Mouse (Mus musculus) liver, embryonic 12.5 days (tissue): Measurements from ENCODE around the gene Eif2d. TPM values are rescaled to one million over a fixed set of nuclear protein-coding genes. Genes with fewer than 3 reads are reported as not detected.

Experiments
- ATAC-seq: fragments of 200-750 bp; cut with Nextera tagmentation; 2 replicates; pipeline ENCODE4 v1.8.0; 2017; ENCODE audit warnings: moderate number of reproducible peaks, mild to moderate bottlenecking, moderate library complexity
- H3K27ac ChIP-seq: fragments of 300-500 bp; sonication (generic); 2 replicates; pipeline ENCODE4 v1.5.1; 2016; ENCODE audit warnings: mild to moderate bottlenecking
- H3K27me3 ChIP-seq: fragments of 300-500 bp; sonication (generic); replicated peaks from 2 replicates; pipeline ENCODE4 v1.6.1; 2016; ENCODE audit warnings: mild to moderate bottlenecking, moderate library complexity
- H3K36me3 ChIP-seq: fragments of 300-500 bp; sonication (generic); 2 replicates; pipeline ENCODE4 v1.6.1; 2016; ENCODE audit warnings: mild to moderate bottlenecking, moderate library complexity
- H3K4me1 ChIP-seq: fragments of 300-500 bp; sonication (generic); 2 replicates; pipeline ENCODE4 v1.6.1; 2016
- H3K4me2 ChIP-seq: fragments of 300-500 bp; sonication (generic); 2 replicates; pipeline ENCODE4 v1.6.1; 2016; ENCODE audit warnings: mild to moderate bottlenecking, moderate library complexity
- H3K4me3 ChIP-seq: fragments of 300-500 bp; sonication (generic); 2 replicates; pipeline ENCODE4 v1.5.1; 2016; ENCODE audit warnings: mild to moderate bottlenecking, moderate library complexity
- H3K9ac ChIP-seq: fragments of 300-500 bp; sonication (generic); 2 replicates; pipeline ENCODE4 v1.6.1; 2016; ENCODE audit warnings: mild to moderate bottlenecking, moderate library complexity
- H3K9me3 ChIP-seq: fragments of 300-500 bp; sonication (generic); replicated peaks from 2 replicates; pipeline ENCODE4 v1.6.1; 2016; ENCODE audit warnings: mild to moderate bottlenecking, moderate library complexity
- WGBS: fragments of 180-500 bp; shearing (Covaris S2); methylation state at CpG from one replicate; pipeline ENCODE4 v1.1.7; 2016; ENCODE audit not compliant: insufficient replicate concordance; 5-methylcytosine and 5-hydroxymethylcytosine counted together
- polyA plus RNA-seq: library from polyadenylated mRNA; unstranded; fragments of >200 nt; fragmentation: Nextera tagmentation; extraction: Ambion mirVana; gene quantifications from 2 replicates; pipeline ENCODE4 v1.2.1, GENCODE M21; 2016

Eif2d gene
- 42.2 and 42.6 TPM in 2 replicates for polyA plus RNA-seq

DNA sequence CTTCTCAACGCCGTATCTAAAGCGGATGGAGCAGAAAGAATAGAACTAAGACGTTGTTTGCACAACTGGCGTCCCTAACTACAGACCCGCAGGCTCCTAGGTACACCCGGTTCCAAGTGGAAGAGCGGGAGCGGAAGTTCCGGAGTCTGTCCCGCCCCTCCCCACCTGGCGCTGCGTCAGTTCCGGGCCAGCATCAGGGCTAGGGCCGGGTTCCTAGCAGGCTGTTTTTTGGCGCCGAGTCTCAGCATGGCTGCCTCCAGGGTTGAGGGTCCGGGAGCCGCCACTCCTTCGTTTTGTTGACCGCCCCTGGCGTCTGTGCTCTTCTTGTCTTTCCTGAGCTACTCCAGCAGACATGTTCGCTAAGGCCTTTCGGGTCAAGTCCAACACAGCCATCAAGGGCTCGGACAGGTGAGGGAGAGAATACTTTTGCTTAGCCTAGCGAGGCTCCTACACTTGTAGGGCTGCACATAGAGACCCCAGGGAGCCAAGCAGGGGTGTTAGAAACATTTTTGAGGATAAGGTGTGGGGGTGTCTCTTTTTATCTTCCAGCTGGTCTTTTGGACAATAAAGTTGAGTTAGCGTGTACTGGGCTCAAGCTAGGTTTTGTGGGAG is at the start of gene Eif2d:
TSS of gene Eif2d (plus strand) at position 164 of the 612 bp plus-strand sequence.
- H3K9ac ChIP-seq, result peak within 1 kb of the TSS; percentile 76
- no peaks in the 10 kb centered on the region for H3K9me3 ChIP-seq
- H3K4me1 ChIP-seq, result peaks cover 17% of the 10 kb centered on the region
- 2% methylated on average over 27 of the region's 27 CpGs for WGBS
- H3K4me2 ChIP-seq, result peak within 1 kb of the TSS; percentile 81
- peak within 1 kb of the TSS; percentile 71 for H3K4me3 ChIP-seq
- H3K27me3 ChIP-seq, result no peaks in the 10 kb centered on the region
- H3K36me3 ChIP-seq, result peaks cover 14% of the 10 kb centered on the region
- peak within 1 kb of the TSS; percentile 49 for H3K27ac ChIP-seq
- peak; percentile 99 for ATAC-seq

DNA sequence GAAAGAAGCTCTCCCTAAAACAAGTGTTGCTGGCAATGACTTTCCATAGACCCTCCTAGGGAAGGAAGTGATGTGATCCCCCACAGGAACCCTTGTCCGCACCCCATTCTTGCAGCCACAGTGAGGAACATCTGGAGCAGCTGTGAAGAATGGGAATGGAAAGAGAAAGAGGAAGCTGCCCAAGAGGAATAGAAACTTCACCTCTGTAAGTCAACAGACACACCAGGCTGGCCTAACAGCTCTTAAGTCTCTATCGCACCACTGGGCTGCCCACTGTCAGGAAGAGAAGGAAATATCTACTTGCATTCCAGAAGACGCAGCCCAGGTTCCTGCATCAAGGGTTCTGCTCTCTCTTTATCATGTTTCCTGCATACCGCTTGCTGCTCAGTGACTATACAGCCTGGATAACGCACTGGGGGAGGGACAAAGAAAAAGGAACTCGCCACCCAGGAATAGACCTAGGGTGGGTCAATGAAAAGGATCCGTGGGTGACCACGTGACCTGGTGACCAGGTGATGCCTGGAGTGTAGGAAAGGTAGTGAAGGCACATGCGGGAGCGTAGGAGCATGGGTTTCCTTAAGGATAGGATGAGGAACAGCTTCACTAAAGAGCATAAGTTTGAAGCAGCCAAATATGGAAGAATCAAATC is 49.1 kb upstream of the Eif2d start:
- H3K9ac ChIP-seq, result no peak overlapping the region
- H3K4me2 ChIP-seq, result no peak overlapping the region
- WGBS, result 32% methylated on average over 10 of the region's 10 CpGs
- no peak for ATAC-seq
- H3K36me3 ChIP-seq, result no peaks in the 10 kb centered on the region
- 0 out of 2 replicates have a peak overlapping the region, but pooled peaks have one; percentile 33 for H3K27ac ChIP-seq
- H3K9me3 ChIP-seq, result no peaks in the 10 kb centered on the region
- peaks cover 18% of the 10 kb centered on the region for H3K4me1 ChIP-seq
- no peak overlapping the region for H3K4me3 ChIP-seq
- peaks cover 4% of the 10 kb centered on the region; the same call in 1 of the 2 replicates for H3K27me3 ChIP-seq

- Histone ChIP-seq H3K4me1 (peaks cover 13% of the 10 kb centered on the region), H3K27me3 (peaks cover 4% of the 10 kb centered on the region; the same call in 1 of the 2 replicates), H3K4me3 (no peak overlapping the region), H3K4me2 (no peak overlapping the region), H3K9ac (no peak overlapping the region), H3K9me3 (no peaks in the 10 kb centered on the region), H3K27ac (no peak overlapping the region), H3K36me3 (no peaks in the 10 kb centered on the region)
- peak; percentile 46 for ATAC-seq
- WGBS, result 72% methylated on average over 10 of the region's 10 CpGs
Observed at GRCm38 (mm10) chr1:131107575-131108308, 45.2 kb upstream of the Eif2d start.

DNA sequence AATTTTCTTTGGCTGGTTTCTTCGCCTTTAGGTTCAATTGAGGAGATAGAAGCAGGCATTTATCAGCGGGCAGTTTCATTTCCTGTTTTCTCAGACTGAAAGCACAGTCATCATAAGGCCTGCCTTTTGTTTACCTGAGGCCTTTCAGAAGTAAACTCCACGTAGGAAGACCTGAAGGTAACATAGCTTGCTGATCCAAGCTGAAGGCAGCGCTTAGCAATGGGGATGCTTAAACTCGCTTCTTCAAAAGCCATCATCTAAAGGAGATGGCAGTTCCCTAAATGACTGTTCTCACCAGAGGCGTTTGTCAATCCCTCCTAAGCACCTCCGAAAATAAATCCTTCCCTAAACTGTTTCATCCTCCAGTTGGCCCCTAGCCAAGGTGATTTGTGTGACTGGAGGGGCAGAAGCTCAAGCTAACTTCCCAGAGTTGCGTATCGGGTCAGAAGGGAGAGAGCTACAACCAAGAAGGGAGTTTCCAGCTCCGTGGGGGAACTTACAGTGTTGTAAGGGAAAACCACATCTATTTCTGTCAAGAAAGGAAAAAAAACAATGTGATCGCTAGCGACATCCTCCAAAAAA is 42.4 kb upstream of the Eif2d start:
- 37% methylated on average over 12 of the region's 12 CpGs for WGBS
- H3K9ac ChIP-seq, result no peak overlapping the region
- peaks cover 16% of the 10 kb centered on the region for H3K27me3 ChIP-seq
- H3K4me2 ChIP-seq, result no peak overlapping the region
- H3K4me1 ChIP-seq, result no peaks in the 10 kb centered on the region
- no peak overlapping the region for H3K4me3 ChIP-seq
- no peaks in the 10 kb centered on the region for H3K36me3 ChIP-seq
- no peak overlapping the region for H3K27ac ChIP-seq
- ATAC-seq, result no peak
- H3K9me3 ChIP-seq, result no peaks in the 10 kb centered on the region

- Histone ChIP-seq H3K36me3 (no peaks in the 10 kb centered on the region), H3K27ac (no peak overlapping the region), H3K4me3 (no peak overlapping the region), H3K4me1 (peaks cover 5% of the 10 kb centered on the region; the same call in 1 of the 2 replicates), H3K27me3 (peaks cover 16% of the 10 kb centered on the region), H3K9me3 (no peaks in the 10 kb centered on the region), H3K4me2 (no peak overlapping the region), H3K9ac (no peak overlapping the region)
- no peak for ATAC-seq
- WGBS, result 45% methylated on average over 6 of the region's 6 CpGs
Observed at GRCm38 (mm10) chr1:131112576-131112975, 40.4 kb upstream of the Eif2d start.

- Histone ChIP-seq H3K27ac (no peak overlapping the region), H3K4me1 (peaks cover 16% of the 10 kb centered on the region), H3K27me3 (peaks cover 16% of the 10 kb centered on the region), H3K36me3 (no peaks in the 10 kb centered on the region), H3K4me2 (no peak overlapping the region), H3K4me3 (no peak overlapping the region), H3K9me3 (no peaks in the 10 kb centered on the region), H3K9ac (no peak overlapping the region)
- peak; percentile 42; the same call in 1 of the 2 replicates for ATAC-seq
- WGBS, result 8% methylated on average over 6 of the region's 6 CpGs
Observed at GRCm38 (mm10) chr1:131115932-131116331, 37.0 kb upstream of the Eif2d start.

GRCm38 (mm10) chr1:131116430-131117011 is 36.5 kb upstream of the Eif2d start:
- 39% methylated on average over 13 of the region's 13 CpGs for WGBS
- Histone ChIP-seq H3K27me3 (peaks cover 16% of the 10 kb centered on the region), H3K27ac (no peak overlapping the region), H3K36me3 (no peaks in the 10 kb centered on the region), H3K4me2 (no peak overlapping the region), H3K4me3 (no peak overlapping the region), H3K9me3 (no peaks in the 10 kb centered on the region), H3K9ac (no peak overlapping the region), H3K4me1 (peaks cover 16% of the 10 kb centered on the region)
- ATAC-seq, result no peak

- Histone ChIP-seq H3K4me3 (no peak overlapping the region), H3K9me3 (no peaks in the 10 kb centered on the region), H3K9ac (no peak overlapping the region), H3K4me2 (no peak overlapping the region), H3K27me3 (peaks cover 24% of the 10 kb centered on the region), H3K36me3 (no peaks in the 10 kb centered on the region), H3K4me1 (peaks cover 23% of the 10 kb centered on the region), H3K27ac (no peak overlapping the region)
- ATAC-seq, result no peak
- 39% methylated on average over 10 of the region's 10 CpGs for WGBS
Observed at GRCm38 (mm10) chr1:131118530-131118929, 34.5 kb upstream of the Eif2d start.

DNA sequence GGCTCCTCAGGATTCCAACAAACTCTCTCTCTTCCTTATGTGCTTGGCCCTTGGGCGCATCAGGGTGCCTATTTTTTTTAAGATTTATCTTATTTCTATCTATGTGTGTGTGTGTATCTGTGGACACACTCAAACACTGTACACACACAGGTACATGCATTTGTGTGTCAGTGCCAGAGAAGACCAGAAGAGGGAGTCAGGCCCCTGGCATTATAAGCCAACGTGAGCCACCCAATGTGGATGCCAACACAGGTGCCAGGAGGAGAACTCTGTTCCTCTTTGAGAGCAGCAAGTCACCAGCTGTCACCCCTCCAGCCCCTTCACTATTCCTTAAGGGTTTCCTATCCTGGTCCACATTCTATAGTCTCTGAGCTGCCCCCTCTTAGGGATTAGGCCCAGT is 34.0 kb upstream of the Eif2d start:
- peak; percentile 49 for ATAC-seq
- Histone ChIP-seq H3K27ac (no peak overlapping the region), H3K27me3 (peaks cover 21% of the 10 kb centered on the region), H3K4me3 (no peak overlapping the region), H3K4me1 (peaks cover 28% of the 10 kb centered on the region), H3K36me3 (no peaks in the 10 kb centered on the region), H3K9me3 (no peaks in the 10 kb centered on the region), H3K4me2 (no peak overlapping the region), H3K9ac (no peak overlapping the region)
- WGBS, result 42% methylated on average over 2 of the region's 2 CpGs

GRCm38 (mm10) chr1:131121987-131122386 is 31.0 kb upstream of the Eif2d start:
- Histone ChIP-seq H3K36me3 (peaks cover 3% of the 10 kb centered on the region), H3K4me1 (peaks cover 53% of the 10 kb centered on the region), H3K27ac (no peak overlapping the region), H3K9ac (no peak overlapping the region), H3K27me3 (peaks cover 7% of the 10 kb centered on the region; the same call in 1 of the 2 replicates), H3K4me3 (no peak overlapping the region), H3K4me2 (no peak overlapping the region), H3K9me3 (no peaks in the 10 kb centered on the region)
- 23% methylated on average over 3 of the region's 3 CpGs for WGBS
- no peak for ATAC-seq

GRCm38 (mm10) chr1:131123522-131124265 is 29.3 kb upstream of the Eif2d start:
- Histone ChIP-seq H3K27me3 (peaks cover 7% of the 10 kb centered on the region; the same call in 1 of the 2 replicates), H3K4me2 (no peak overlapping the region), H3K36me3 (peaks cover 20% of the 10 kb centered on the region), H3K9me3 (no peaks in the 10 kb centered on the region), H3K4me1 (peaks cover 61% of the 10 kb centered on the region), H3K27ac (no peak overlapping the region), H3K9ac (no peak overlapping the region), H3K4me3 (no peak overlapping the region)
- WGBS, result 59% methylated on average over 10 of the region's 10 CpGs
- ATAC-seq, result no peak
